Mouse (Mus musculus): Measurements from ENCODE around the gene Fam83g. TPM values are rescaled to one million over a fixed set of nuclear protein-coding genes. Genes with fewer than 3 reads are reported as not detected.
A peak's percentile ranks its signal among the peaks of the same experiment; 100 is the strongest.

Gene Fam83g
- polyA plus RNA-seq, 2 experiments from 2014 or later = 0.08 to 0.41 TPM

GRCm38 (mm10) chr11:61652686-61653447 is 31.0 kb upstream of the Fam83g start, which contains the start of gene Grap:
TSS of gene Grap (plus strand) at chr11:61653265.
- ATAC-seq = peak; percentile 92

- no peak for ATAC-seq
Observed at GRCm38 (mm10) chr11:61653568-61653967, 30.3 kb upstream of the Fam83g start.

GRCm38 (mm10) chr11:61654786-61655311 is 29.0 kb upstream of the Fam83g start:
- no peak for ATAC-seq

GRCm38 (mm10) chr11:61655649-61656048 is 28.2 kb upstream of the Fam83g start:
- ATAC-seq = no peak

GRCm38 (mm10) chr11:61656148-61656850 is 27.6 kb upstream of the Fam83g start:
- ATAC-seq = no peak

GRCm38 (mm10) chr11:61657432-61657831 is 26.5 kb upstream of the Fam83g start:
- no peak for ATAC-seq

- no peak for ATAC-seq
Observed at GRCm38 (mm10) chr11:61658360-61658922, 25.4 kb upstream of the Fam83g start.

- ATAC-seq = no peak
Observed at GRCm38 (mm10) chr11:61659011-61659858, 24.7 kb upstream of the Fam83g start.

- ATAC-seq = no peak
Observed at GRCm38 (mm10) chr11:61660001-61660400, 23.9 kb upstream of the Fam83g start.

GRCm38 (mm10) chr11:61660806-61661392 is 23.0 kb upstream of the Fam83g start:
- peak; percentile 79 for ATAC-seq

GRCm38 (mm10) chr11:61662189-61662588 is 21.7 kb upstream of the Fam83g start:
- no peak for ATAC-seq

GRCm38 (mm10) chr11:61665401-61665800 is 18.5 kb upstream of the Fam83g start:
- no peak for ATAC-seq

GRCm38 (mm10) chr11:61665991-61666799 is 17.7 kb upstream of the Fam83g start:
- ATAC-seq = no peak

GRCm38 (mm10) chr11:61667248-61667647 is 16.6 kb upstream of the Fam83g start:
- ATAC-seq = no peak

- ATAC-seq = no peak
Observed at GRCm38 (mm10) chr11:61667782-61668181, 16.1 kb upstream of the Fam83g start.

GRCm38 (mm10) chr11:61669492-61670490 is 14.1 kb upstream of the Fam83g start:
- peak; percentile 74 for ATAC-seq

- ATAC-seq = no peak
Observed at GRCm38 (mm10) chr11:61671781-61672383, 12.0 kb upstream of the Fam83g start.

GRCm38 (mm10) chr11:61673686-61674085 is 10.2 kb upstream of the Fam83g start:
- ATAC-seq = no peak

GRCm38 (mm10) chr11:61674151-61674838 is 9.6 kb upstream of the Fam83g start:
- ATAC-seq = no peak

Data from CD4-positive, CD25-positive, alpha-beta regulatory T cell, adult 4 months (primary cell).